Comparison of ENCODE assay signal across 8 mouse cellular contexts in genomic region chr19:44135960-44136485, GRCm38 (mm10). TPM values are rescaled to one million over a fixed set of nuclear protein-coding genes. Genes with fewer than 3 reads are reported as not detected.
DNase-seq lines count a peak whose midpoint lies in the region; ATAC-seq and TF ChIP-seq lines count a peak whose summit lies in the region.

No protein-coding gene starts in this region.

- ATAC-seq in embryonic facial prominence, embryonic 13.5 days (ENCODE audit: insufficient number of reproducible peaks, insufficient read depth, low FRiP score, low TSS enrichment, low read depth): no peak
- peak; percentile 27 for ATAC-seq in intestine, embryonic 16.5 days
- peak; percentile 57 for ATAC-seq in neural tube, embryonic 13.5 days (ENCODE audit: low read depth)

- H3K27ac ChIP-seq in left cerebral cortex, adult 2 months: no peak overlapping the region; the same call in 1 of the 2 replicates
- H3K27ac ChIP-seq in embryonic facial prominence, embryonic 13.5 days: no peak overlapping the region
- H3K27ac ChIP-seq in intestine, embryonic 16.5 days (ENCODE audit: low read length): no peak overlapping the region
- H3K27ac ChIP-seq in neural tube, embryonic 13.5 days (replicated peaks): no peak overlapping the region; the same call in 1 of the 2 replicates

- peak overlapping the region; percentile 22; the same call in 1 of the 2 replicates for H3K9ac ChIP-seq in embryonic facial prominence, embryonic 13.5 days
- peak overlapping the region; percentile 44; the same call in 1 of the 2 replicates for H3K9ac ChIP-seq in intestine, embryonic 16.5 days (ENCODE audit: low read depth, low read length)
- H3K9ac ChIP-seq in neural tube, embryonic 13.5 days: peak overlapping the region; percentile 64

- TF ChIP-seq CTCF in left cerebral cortex, adult 2 months (IDR thresholded peaks at IDR 0.05): no peak

- intact Hi-C loops in left cerebral cortex, adult 2 months (cut with DNase I): loop anchor here (2.0 to 10.0 kb wide), 3 partner anchors 27 to 799 kb away; partner anchors contain the start of genes Cox15, Cutc and Slf2
- intact Hi-C loops in left cerebral cortex, postnatal 10 days (cut with DNase I): loop anchor here (10.0 kb wide), 1 partner anchor 809 kb away; no protein-coding TSS in a partner anchor
- intact Hi-C loops in left cerebral cortex, postnatal 36 days (cut with DNase I): no loop called here

- peak overlapping the region; percentile 63 for H3K4me2 ChIP-seq in embryonic facial prominence, embryonic 13.5 days
- H3K4me2 ChIP-seq in intestine, embryonic 16.5 days (ENCODE audit: low read depth, low read length): peak overlapping the region; percentile 49
- H3K4me2 ChIP-seq in neural tube, embryonic 13.5 days: peak overlapping the region; percentile 55

- peaks cover 43% of the 10 kb centered on the region for H3K36me3 ChIP-seq in embryonic facial prominence, embryonic 13.5 days
- H3K36me3 ChIP-seq in intestine, embryonic 16.5 days (ENCODE audit: control insufficient read depth, insufficient read depth, low read length): peaks cover 8% of the 10 kb centered on the region
- H3K36me3 ChIP-seq in neural tube, embryonic 13.5 days: peaks cover 39% of the 10 kb centered on the region

- WGBS in embryonic facial prominence, embryonic 13.5 days: 29% methylated on average over 7 of the region's 7 CpGs
- WGBS in intestine, embryonic 16.5 days: 27% methylated on average over 7 of the region's 7 CpGs
- WGBS in neural tube, embryonic 13.5 days: 30% methylated on average over 7 of the region's 7 CpGs

- H3K4me1 ChIP-seq in embryonic facial prominence, embryonic 13.5 days: peaks cover 7% of the 10 kb centered on the region
- H3K4me1 ChIP-seq in intestine, embryonic 16.5 days (ENCODE audit: control insufficient read depth, insufficient read depth, low read length): peaks cover 8% of the 10 kb centered on the region
- peaks cover 10% of the 10 kb centered on the region for H3K4me1 ChIP-seq in neural tube, embryonic 13.5 days (replicated peaks)

- H3K9me3 ChIP-seq in embryonic facial prominence, embryonic 13.5 days: no peaks in the 10 kb centered on the region
- H3K9me3 ChIP-seq in intestine, embryonic 16.5 days (ENCODE audit: control insufficient read depth, low read length): no peaks in the 10 kb centered on the region
- H3K9me3 ChIP-seq in neural tube, embryonic 13.5 days: no peaks in the 10 kb centered on the region

- no peak for DNase-seq in left cerebral cortex, adult 2 months (ENCODE audit: extremely low spot score in 1 of 2, low spot score in 2 of 2)
- no peak for DNase-seq in left cerebral cortex, postnatal 10 days (ENCODE audit: extremely low spot score in 1 of 2, low spot score in 2 of 2)
- no peak for DNase-seq in thymus, postnatal 0 days (ENCODE audit: low spot score)
- no peak for DNase-seq in urinary bladder, postnatal 4 days (ENCODE audit: low spot score in 2 of 2)
- no peak for DNase-seq in left cerebral cortex, postnatal 36 days (ENCODE audit: low spot score in 2 of 2)

- peak overlapping the region; percentile 54 for H3K4me3 ChIP-seq in left cerebral cortex, adult 2 months
- peak overlapping the region; percentile 79 for H3K4me3 ChIP-seq in embryonic facial prominence, embryonic 13.5 days
- H3K4me3 ChIP-seq in intestine, embryonic 16.5 days (ENCODE audit: low read length): peak overlapping the region; percentile 35
- H3K4me3 ChIP-seq in neural tube, embryonic 13.5 days: peak overlapping the region; percentile 80

- no peaks in the 10 kb centered on the region for H3K27me3 ChIP-seq in embryonic facial prominence, embryonic 13.5 days
- H3K27me3 ChIP-seq in intestine, embryonic 16.5 days (replicated peaks; ENCODE audit: control insufficient read depth, insufficient read depth, low read length): no peaks in the 10 kb centered on the region
- no peaks in the 10 kb centered on the region for H3K27me3 ChIP-seq in neural tube, embryonic 13.5 days

RNA-seq across cellular contexts. Expression of gene Cwf19l1, which starts 0.3 kb away (rescaled TPM):
- 10 to 100 TPM; 17.3 to 19.4 TPM for total RNA-seq in left cerebral cortex, adult 2 months (2021)
- total RNA-seq in left cerebral cortex, postnatal 10 days (2021): 10 to 100 TPM; 17.6 to 18.2 TPM
- 34.1 and 43.6 TPM in 2 replicates for polyA plus RNA-seq in embryonic facial prominence, embryonic 13.5 days (2015; fragmentation: Nextera tagmentation; extraction: Ambion mirVana)
- 27.3 and 28.2 TPM in 2 replicates for polyA plus RNA-seq in intestine, embryonic 16.5 days (2015; fragmentation: Nextera tagmentation; extraction: Ambion mirVana)
- 29.8 and 36.7 TPM in 2 replicates for polyA plus RNA-seq in neural tube, embryonic 13.5 days (2015; fragmentation: Nextera tagmentation; extraction: Ambion mirVana)
- polyA plus RNA-seq in thymus, postnatal 0 days (2015; fragmentation: Nextera tagmentation; extraction: Ambion mirVana): 37.6 and 38.8 TPM in 2 replicates
- 10 to 100 TPM; 15.9 to 18.4 TPM for total RNA-seq in left cerebral cortex, postnatal 36 days (2021)

RNA-seq across cellular contexts. Expression of gene Bloc1s2, which starts 10.2 kb away (rescaled TPM):
- 10 to 100 TPM; 57.7 to 66.7 TPM for total RNA-seq in left cerebral cortex, adult 2 months (2021)
- 10 to 100 TPM; 81.9 to 85.7 TPM for total RNA-seq in left cerebral cortex, postnatal 10 days (2021)
- polyA plus RNA-seq in embryonic facial prominence, embryonic 13.5 days (2015; fragmentation: Nextera tagmentation; extraction: Ambion mirVana): 93.7 and 98.7 TPM in 2 replicates
- polyA plus RNA-seq in intestine, embryonic 16.5 days (2015; fragmentation: Nextera tagmentation; extraction: Ambion mirVana): 84.5 and 90.9 TPM in 2 replicates
- 168 and 171 TPM in 2 replicates for polyA plus RNA-seq in neural tube, embryonic 13.5 days (2015; fragmentation: Nextera tagmentation; extraction: Ambion mirVana)
- polyA plus RNA-seq in thymus, postnatal 0 days (2015; fragmentation: Nextera tagmentation; extraction: Ambion mirVana): 121 and 128 TPM in 2 replicates
- 10 to 100 TPM; 57.2 to 68.7 TPM for total RNA-seq in left cerebral cortex, postnatal 36 days (2021)

RNA-seq across cellular contexts. Expression of gene Chuk, which starts 28.7 kb away (rescaled TPM):
- 10 to 100 TPM; 52.7 to 58.6 TPM for total RNA-seq in left cerebral cortex, adult 2 months (2021)
- total RNA-seq in left cerebral cortex, postnatal 10 days (2021): 10 to 100 TPM; 46.7 to 49.6 TPM
- 49.9 and 54.3 TPM in 2 replicates for polyA plus RNA-seq in embryonic facial prominence, embryonic 13.5 days (2015; fragmentation: Nextera tagmentation; extraction: Ambion mirVana)
- polyA plus RNA-seq in intestine, embryonic 16.5 days (2015; fragmentation: Nextera tagmentation; extraction: Ambion mirVana): 40.0 and 40.2 TPM in 2 replicates
- 58.5 and 61.2 TPM in 2 replicates for polyA plus RNA-seq in neural tube, embryonic 13.5 days (2015; fragmentation: Nextera tagmentation; extraction: Ambion mirVana)
- polyA plus RNA-seq in thymus, postnatal 0 days (2015; fragmentation: Nextera tagmentation; extraction: Ambion mirVana): 35.4 and 42.2 TPM in 2 replicates
- total RNA-seq in left cerebral cortex, postnatal 36 days (2021): 10 to 100 TPM; 33.4 to 60.7 TPM

RNA-seq across cellular contexts. Expression of gene Pkd2l1, which starts 56.2 kb away (rescaled TPM):
- total RNA-seq in left cerebral cortex, adult 2 months (2021): under 1 TPM in 1 of 2 experiments, not detected in 1; 0.09 TPM
- total RNA-seq in left cerebral cortex, postnatal 10 days (2021): not detected
- polyA plus RNA-seq in embryonic facial prominence, embryonic 13.5 days (2015; fragmentation: Nextera tagmentation; extraction: Ambion mirVana): not detected in 2 replicates
- 0.04 TPM in 1 of 2 replicates, not detected in the other for polyA plus RNA-seq in intestine, embryonic 16.5 days (2015; fragmentation: Nextera tagmentation; extraction: Ambion mirVana)
- polyA plus RNA-seq in neural tube, embryonic 13.5 days (2015; fragmentation: Nextera tagmentation; extraction: Ambion mirVana): 1.8 and 2.3 TPM in 2 replicates
- polyA plus RNA-seq in thymus, postnatal 0 days (2015; fragmentation: Nextera tagmentation; extraction: Ambion mirVana): 0.10 and 0.16 TPM in 2 replicates
- total RNA-seq in left cerebral cortex, postnatal 36 days (2021): under 1 TPM; 0.30 to 0.34 TPM
